Mouse (Mus musculus) right cerebral cortex, postnatal 10 days (tissue): ENCODE results near the gene Rnf216.

Source experiments
- DNase-seq, 2 experiments: peaks; one replicate each; pipeline ENCODE4 v3.0.0; 2021; ENCODE audit warnings: low spot score in 2 of 2

Rnf216 gene

DNA sequence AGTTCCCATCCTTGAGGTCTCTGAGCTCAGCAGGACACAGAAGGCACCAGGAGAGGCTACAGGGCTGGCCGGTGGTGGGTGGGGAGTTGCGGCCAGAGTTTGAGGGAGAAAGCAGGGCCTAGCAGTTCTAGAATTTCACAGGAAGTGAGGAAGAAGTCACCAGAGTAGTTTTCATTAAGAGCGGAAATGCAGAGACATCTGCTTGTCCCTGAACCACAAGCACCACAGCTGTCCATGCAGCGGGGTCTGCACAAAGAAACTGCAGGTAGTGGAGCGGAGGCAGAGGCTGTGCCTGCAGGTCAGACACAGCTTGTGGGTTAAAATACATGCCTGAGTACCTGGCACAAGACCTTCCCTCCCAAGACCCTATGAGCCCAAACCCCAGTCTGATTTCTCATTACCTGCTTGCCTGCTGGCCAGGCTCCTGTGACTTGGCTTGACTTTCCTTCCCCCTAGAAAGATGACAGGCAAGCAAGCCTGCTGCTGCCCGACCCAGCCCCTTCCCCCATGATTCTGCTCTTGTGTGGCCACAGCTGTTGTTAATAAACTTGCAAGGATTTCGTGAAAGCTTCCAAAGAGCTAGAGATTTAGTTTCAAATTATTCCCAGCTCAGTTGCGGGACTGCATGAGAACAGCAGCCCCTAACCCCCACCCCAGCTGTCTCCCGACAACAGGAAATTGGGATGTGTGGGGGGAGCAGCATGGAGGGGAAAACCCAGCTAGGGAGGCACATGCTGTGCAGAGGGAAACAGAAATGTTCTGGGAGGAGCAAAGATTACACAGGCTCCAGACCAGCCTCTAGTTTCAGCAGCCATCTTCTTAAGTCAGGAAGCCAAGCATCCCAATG, 111.9 kb downstream of the Rnf216 start:
- DNase-seq, result peak; percentile 51 to 53

DNA sequence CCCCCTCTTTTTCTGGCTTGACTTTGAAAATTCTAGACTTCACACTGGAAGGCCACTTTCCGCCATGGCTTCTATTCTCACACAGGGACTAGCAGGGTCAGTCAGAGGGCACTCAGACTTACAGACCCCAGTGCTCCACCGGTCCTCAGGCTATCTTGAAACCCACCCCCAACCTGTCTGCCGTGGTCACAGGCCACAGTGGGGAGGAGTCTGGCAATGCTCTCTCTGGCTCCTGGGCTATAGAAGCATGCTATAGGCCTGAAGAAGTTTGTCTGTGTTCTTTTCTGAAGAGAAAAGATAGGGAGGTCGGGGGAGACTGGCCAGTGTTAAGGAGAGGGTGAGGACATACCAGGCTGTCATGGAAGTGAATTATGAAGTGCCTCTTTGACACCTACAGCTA, 112.7 kb downstream of the Rnf216 start:
- DNase-seq, result no peak

DNA sequence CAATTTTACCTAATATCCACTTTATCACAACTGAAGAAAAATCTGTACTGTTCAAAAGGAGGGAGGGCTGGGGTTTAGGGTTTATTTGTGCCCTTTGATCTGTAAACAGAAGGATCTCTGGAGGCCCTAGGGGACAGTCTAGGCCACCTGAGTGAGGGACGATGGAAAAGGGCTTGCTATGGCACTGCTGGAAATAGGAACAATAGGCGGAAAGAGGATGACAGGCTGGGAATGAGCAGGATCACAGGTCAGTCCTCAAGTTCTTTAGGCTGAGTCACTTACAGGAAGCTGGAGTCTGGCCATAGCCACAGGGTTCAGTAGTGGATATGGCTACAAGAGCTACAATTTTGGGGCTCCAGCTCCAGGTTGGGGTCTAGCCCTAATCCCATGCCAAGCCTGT, 114.6 kb downstream of the Rnf216 start:
- no peak for DNase-seq

DNA sequence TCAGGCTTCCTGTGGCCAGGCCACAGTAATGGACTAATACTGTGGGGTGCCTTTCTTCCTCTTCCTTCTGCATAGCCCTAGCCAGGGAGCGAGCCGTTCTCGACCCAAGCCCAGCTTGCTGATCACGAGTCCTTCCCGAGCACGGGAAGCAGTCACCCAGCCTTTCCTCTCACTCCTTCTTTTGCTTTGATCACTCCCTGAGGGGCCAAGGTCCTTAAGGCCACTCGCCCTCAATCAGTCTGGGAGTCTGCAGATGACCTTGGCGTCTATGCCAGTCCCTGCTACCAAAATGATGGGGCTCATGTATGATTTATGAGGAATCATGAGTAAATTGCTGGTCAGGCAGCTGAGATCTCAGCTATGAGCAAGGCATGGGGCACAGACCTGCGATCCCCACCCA, 115.3 kb downstream of the Rnf216 start:
- DNase-seq, result no peak

DNA sequence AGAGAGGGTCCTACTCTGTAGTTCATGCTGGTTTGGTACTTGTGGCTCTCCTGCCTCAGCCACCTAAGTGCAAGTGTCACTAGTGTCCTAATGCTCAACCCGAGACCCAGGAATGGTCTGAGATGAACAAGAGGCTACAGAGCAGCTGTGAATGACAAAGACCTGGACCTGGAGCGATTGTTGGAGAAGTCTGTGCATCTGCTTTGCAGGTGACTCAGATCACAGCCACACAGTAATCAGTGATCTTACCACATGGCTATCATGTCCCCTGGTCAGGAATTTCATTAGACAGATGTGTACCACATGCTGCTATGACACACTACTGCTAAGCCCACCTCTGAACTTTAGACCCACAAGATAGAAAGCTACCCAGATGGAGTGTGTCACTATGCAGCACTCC, 118.0 kb downstream of the Rnf216 start:
- DNase-seq, result no peak

DNA sequence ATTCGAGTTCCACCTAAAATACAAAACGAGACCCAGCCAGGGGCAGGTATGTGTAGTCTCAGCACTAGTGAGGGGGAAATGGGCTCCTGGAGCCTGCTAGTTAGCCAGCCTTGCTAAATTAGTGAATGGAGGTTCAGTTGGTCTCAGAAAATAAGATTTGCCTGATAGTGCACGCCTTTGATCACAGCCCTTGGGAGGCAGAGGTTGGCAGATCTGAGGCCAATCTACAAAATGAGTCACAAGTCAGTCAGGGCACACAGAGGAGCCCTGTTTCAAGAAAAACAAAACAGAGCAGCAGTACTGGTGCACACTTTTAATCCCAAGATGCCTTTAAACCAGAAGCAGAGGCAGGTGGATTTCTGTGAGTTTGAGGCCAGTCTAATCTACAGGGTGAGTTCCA, 123.6 kb downstream of the Rnf216 start:
- DNase-seq, result no peak

DNA sequence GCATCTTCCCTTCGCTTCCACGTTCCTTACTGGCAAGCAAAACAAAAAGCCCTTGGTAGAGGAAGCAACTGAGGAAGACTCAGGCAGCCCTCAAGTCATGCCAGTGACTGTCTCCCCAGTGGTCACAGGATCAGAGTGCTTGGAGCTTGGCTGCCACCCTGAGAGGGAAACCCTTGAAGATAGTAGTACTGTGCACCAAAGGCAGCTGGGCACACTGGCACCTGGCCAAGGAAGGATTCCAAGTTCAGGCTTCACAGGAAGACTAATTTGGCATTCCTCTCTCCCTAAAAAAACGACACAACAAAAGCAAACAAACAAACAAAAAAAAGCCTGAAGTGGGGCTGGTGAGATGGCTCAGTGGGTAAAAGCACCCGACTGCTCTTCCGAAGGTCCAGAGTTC, 124.3 kb downstream of the Rnf216 start:
- peak; percentile 84 to 85 for DNase-seq

DNA sequence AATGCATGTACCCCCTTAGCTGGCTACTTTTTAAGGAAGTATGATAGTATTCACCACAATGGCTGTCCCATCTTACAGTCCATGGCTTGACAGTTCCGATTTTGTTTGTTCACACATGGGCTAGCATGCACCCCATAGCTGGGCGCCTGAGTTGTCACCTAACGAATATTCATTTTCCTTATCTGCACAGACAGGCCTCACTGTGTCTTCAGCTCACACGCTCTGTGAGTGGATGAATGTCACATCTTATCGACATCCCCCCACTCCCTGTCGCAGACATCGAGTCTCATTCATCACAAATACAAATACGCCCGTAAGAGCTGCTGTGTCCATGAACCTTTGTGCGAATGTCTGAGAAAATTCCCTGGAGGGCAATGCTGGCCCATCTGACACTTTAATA, 128.5 kb downstream of the Rnf216 start:
- no peak for DNase-seq

DNA sequence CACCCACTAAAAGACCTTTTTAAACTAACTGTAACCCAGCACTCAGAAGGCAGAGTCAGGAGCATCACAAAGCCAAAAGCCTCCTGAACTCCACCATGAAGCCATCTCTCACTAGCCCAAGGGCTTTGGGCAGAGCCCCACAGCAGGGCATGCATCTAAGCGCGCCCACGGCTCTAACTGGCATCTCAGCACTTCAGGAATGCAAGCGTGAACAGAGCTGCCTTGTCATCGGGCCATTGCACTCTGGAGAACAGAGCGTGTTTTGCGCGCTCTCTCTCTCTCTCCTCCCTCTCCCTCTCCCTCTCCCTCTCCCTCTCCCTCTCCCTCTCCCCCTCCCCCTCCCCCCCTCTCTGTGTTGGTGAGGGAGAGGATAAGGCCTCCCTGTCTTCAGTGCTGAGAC, 129.6 kb downstream of the Rnf216 start:
- DNase-seq, result no peak

DNA sequence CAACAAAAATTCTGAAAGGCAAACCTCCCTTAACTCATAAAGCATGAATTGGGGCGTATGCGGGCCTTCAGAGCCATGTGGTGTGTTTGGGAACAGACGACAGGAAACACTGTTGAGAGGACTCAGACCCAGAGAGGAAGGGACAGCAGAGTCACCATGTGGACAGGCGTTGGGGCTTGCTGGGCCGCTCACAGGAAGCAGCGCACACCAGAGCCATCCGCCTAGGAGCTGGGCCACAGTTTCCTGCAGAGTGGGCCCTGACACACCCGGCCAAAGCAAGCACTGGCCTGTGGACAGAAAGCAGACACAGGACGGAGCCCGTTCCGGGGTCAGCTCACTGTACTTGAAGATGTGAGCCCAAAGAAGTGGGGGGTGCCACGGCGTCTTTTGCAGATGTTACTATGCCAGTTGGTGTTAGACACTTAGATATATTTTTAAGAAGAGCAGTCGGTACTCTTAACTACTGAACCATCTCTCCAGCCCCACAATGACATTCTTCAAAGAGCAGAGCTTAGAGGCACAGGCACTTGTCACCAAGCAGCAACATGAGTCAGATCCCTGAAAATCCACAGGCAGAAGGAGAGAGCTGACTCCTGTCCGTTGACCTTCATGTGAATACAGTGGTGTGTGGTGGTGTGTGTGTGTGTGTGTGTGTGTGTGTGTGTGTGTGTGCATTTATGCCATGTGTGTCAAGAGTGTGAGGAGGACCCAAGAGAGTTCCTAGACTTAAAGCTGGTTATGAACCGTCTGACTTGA, 130.6 kb downstream of the Rnf216 start:
- peak in 1 of 2 experiments; percentile 53 for DNase-seq

DNA sequence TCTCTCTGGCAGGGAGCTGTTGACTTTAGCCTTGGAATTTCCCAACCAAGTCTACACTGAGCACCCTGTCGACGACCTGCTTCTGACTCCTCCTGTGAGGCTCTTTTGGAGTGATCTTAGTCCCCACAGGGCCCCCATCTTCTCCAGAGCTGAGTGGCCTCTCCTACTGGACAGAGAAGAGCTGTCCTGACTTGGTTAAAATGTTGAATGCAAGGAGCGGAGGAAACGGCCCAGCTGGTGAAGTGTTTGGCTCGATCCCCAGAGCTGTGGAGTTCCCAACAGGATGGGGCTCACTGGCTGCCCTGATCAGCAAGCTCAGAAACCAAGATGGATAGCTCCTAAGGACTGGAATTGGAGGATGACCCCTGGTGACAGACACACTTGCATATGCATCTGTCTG, 136.3 kb downstream of the Rnf216 start:
- DNase-seq, result peak in 1 of 2 experiments; percentile 53

DNA sequence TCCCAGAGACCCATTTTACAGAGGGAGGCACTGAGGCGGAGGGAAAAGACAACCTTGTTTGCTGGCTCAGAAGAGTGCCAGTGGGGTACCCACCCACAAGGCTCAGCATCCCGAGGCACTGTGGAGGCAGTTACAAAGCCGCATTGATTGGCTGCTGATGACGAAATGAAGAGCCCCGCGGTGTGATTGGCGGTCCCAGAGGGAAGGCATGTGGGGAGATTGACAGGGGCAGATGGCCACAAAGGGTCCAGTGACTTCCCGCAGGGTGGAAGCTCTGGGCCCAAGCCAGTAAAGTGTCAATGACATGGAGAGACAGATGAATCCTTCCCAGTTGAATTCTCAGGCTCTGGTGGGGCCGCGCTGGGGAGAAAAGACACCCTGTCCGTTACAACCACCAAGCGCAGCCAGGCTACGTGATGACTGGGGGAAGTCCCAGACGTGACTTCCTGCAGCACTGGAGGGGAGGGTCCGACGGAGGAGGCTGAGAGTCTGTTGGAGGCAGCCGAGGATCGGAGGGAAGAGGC, 138.1 kb downstream of the Rnf216 start:
- peak; percentile 86 to 88 for DNase-seq

DNA sequence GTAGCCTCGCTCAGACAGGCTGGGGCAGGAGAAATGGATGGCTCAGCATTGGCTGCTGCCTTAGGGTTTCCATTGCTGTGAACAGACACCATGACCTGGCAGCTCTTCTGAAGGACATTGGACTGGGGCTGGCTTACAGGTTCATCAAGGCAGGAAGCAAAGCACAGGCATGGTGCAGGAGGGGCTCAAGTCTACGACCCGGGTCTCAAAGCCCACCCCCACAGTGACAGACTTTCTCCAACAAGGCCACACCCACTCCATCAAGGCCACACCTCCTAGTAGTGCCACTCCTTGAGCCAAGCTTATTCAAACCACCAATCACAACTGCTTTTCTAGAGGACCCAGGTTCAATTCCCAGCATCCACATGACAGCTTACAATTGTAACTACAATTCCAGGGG, 138.8 kb downstream of the Rnf216 start:
- no peak for DNase-seq

DNA sequence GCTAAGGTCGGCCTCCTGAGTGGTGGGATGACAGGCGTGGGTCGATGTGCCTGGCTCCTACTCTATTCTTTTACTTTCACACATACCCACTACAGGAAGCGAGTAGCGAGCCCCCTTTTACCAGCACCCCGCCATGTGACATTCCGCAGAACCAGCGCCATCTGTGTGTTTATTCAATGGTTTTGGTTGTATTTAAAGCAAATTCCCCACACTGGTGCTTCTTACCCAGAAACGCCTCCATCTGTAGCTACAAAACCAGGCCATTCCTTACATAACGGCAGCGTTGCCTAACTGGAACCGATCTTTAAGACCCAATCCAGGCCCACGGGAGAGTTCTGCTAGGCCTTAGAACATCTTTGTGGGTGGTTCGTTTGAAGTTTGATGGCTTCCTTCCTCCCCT, 144.4 kb downstream of the Rnf216 start:
- DNase-seq, result peak; percentile 45 to 58

DNA sequence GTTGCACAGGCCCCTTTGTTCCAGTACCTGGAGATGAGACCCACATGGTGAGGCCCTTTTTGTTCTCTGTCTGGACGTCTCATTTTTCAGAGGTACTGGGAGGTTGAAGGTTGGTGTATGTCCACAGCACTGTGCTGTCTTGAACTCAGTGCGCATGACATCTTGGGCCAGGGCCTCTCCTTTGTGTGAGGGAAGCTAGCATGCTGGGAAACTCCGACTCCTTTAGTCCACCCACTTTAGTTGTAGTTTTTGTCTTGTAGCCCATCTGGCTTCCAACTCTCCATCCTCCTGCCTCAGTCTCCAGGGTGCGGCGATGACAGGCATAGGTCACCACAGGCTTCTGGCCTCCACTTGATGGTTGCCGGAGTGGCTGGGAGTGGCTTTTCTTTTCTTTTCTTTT, 148.1 kb downstream of the Rnf216 start:
- DNase-seq, result peak in 1 of 2 experiments; percentile 32

DNA sequence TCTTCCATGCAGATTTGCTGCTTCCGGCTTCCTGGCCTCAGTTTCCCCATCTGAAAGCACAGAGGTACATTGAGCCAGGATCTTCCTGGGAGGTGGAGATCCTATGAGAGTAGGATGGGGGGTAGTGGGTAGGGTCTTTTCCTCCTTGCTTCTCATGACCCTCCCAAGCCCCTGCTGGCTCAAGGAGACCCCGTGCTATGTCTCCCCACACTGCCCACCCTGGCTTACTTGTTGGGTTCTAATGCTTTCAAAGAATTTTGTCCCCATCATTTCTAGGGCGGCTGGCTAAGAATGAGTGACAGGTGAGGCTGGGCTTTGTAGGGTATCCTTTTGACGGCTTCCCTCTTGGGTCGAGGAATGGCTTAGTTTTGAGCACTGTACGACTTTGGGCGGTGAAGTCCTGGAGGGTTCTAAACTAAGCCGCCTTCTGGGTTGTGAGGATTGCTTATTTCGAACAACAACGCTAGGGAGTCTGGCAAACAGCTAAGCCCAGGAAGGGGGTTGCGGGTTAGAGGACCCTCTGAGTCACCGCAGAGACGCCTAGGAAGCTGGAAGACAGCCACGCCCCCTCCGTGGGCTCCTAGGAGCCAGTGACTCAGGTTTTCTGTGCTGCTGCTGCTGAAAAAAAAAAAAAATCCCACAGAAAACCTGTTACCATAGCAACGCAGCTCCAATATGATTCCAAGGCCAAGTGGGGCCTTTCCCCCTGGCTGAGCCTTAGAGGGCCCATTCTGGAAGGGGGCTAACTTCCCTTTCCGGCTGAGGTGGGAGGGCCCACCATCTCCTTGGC, 148.9 kb downstream of the Rnf216 start:
- peak; percentile 80 to 87 for DNase-seq

DNA sequence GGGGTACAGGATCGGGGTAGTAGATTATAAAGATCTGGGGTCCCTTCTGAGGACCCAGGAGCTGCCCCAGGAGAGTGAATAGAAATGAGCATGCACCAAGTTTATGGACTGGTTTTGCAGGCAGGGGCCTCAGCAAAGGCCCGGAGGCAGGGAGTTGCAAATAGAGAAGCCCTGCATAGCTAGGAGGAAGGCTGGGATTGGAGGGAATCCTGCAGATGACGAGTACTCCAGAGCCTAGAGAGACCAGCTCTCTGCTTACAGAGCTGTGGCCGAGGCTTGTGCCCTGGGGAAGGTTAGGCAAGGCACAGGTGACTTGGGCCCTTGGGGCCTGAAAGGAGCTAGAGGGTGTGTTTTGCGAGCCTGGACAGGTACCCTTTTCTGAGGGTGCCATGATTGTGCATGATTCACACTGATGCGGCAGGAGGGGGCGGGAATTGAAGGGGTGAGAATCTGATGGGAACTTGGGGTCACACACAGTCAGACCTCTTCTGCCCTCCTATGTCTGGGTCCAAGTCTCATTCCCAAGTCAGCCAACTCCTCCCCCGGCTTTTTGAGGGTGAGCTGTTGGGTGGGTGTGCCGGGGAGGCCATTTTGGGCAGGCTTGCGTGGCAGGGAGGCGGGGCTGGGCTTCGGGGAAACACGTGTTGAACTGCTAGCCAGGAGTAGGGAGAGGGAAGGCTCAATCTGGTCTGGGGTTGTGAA, 149.6 kb downstream of the Rnf216 start:
- DNase-seq, result peak; percentile 81 to 84

DNA sequence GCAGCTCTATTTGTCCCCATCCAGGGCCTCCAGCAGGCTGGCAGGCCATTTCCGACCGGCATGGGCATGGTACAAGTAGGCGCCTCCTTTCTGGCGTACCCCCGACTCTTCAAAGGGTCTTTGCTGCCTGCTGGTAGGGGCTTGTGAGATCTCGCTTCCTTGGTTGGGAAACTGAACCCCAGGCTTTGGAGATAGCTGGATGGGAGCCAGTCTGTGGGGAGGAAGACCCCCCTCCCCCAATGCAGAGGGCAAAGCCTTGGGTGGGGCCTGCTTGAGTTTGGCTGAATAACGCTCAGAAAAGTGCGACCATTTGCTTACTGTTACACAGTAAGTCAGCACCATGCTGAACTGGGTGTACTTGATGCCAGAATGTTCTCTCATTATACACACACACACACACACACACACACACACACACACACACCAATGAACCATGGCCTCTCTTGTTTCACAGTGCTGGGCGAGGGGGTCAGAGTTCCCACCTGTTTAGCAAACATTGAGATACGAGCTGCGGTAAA, 150.3 kb downstream of the Rnf216 start:
- peak in 1 of 2 experiments; percentile 46 for DNase-seq

DNA sequence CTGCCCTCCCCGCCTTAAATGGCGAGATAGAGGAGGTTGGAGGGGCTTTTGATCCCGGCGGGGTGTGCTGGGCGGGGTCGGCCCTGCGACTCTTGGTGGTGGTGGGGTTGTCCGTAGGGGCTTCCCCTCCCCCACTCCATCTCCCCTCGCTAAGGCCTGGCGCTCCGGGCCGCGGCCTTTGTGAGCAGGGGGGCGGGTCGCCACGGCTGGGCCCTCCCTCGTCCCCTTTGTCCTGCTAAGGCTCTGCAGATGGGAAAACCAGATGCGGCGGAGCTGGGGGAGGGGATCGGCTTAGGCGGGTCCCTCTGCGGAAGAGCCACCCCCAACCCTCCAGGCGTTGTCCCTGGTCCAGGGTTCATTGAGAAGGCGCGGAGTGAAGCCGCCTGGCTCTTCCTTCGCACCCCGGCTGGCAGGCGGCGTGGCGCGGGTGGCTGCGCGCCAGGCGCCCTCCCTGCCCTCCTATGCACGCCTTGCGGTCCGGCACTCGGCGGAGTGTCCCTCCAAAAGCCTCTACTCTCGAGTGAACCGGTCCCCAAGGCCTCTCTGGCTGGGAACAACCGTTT, 150.8 kb downstream of the Rnf216 start:
- DNase-seq, result peak; percentile 77 to 78

DNA sequence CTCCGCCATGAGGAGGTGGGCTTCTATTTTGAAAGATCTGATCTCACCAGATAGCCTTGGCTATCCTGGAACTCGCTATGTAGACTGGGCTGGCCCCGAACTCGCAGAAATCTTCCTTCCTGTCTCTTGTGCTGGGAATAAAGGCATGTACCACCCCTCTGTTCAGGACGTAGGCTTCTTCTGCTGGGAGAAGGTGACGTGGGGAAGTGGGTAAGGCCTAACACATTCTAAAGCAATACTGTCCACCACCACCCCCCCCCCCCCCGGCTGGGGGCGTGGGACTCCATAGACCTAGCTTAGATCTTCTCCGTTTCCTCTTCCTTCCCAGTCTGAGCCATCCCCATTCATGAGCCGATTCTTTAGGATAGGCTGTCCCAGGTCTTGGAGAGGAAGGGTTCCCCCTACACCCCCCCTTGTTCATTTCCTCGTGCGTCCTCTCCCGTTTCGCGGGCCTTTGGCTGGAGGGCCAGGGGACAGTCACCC, 151.4 kb downstream of the Rnf216 start:
- peak; percentile 48 to 68 for DNase-seq
